Mouse (Mus musculus) heart, postnatal 14 days (tissue): ENCODE measurements around the gene Stat5b. TPM values are rescaled to one million over a fixed set of nuclear protein-coding genes. Genes with fewer than 3 reads are reported as not detected.
A peak's percentile ranks its signal among the peaks of the same experiment; 100 is the strongest.

ENCODE experiments used
- DNase-seq, 2 experiments: peaks; one replicate each; pipeline ENCODE4 v3.0.0; 2021 to 2022
- intact Hi-C: fragments of 180-260 bp; cut with DNase I; formaldehyde crosslinking; loops from one replicate; pipeline ENCODE4 v1.15.1; 2025
- total RNA-seq, 2 experiments: library from RNA; stranded (reverse); gene quantifications; 2 replicates each; pipeline ENCODE4 v1.2.3; 2021

Gene Stat5b
- total RNA-seq, 2 experiments from 2014 or later: 62.4 to 66.5 TPM

GRCm38 (mm10) chr11:100875761-100876160 is 25.2 kb upstream of the Stat5b start:
- DNase-seq: no peak

GRCm38 (mm10) chr11:100870968-100871350 is 20.4 kb upstream of the Stat5b start:
- DNase-seq: no peak
- intact Hi-C loops: no loop called here

More at GRCm38 (mm10) chr11:100875761-100876160, 25.2 kb upstream of the Stat5b start:
- intact Hi-C loops: no loop called here

- peak in 1 of 2 experiments; percentile 32 for DNase-seq
- intact Hi-C loops: no loop called here
Observed at GRCm38 (mm10) chr11:100870256-100870967, 19.9 kb upstream of the Stat5b start.

- DNase-seq: no peak
- intact Hi-C loops: no loop called here
Observed at GRCm38 (mm10) chr11:100865618-100866017, 15.1 kb upstream of the Stat5b start.

- intact Hi-C loops: no loop called here
- DNase-seq: no peak
Observed at GRCm38 (mm10) chr11:100863141-100863540, 12.6 kb upstream of the Stat5b start.

- DNase-seq: no peak
Observed at GRCm38 (mm10) chr11:100861836-100862235, 11.3 kb upstream of the Stat5b start.

GRCm38 (mm10) chr11:100861335-100861734 is 10.8 kb upstream of the Stat5b start:
- intact Hi-C loops: no loop called here
- no peak for DNase-seq

More at GRCm38 (mm10) chr11:100861836-100862235, 11.3 kb upstream of the Stat5b start:
- intact Hi-C loops: no loop called here

GRCm38 (mm10) chr11:100860198-100861048 is 9.9 kb upstream of the Stat5b start:
- intact Hi-C loops: no loop called here
- peak; percentile 85 to 87 for DNase-seq

- DNase-seq: no peak
- intact Hi-C loops: loop anchor here (5.0 kb wide), 2 partner anchors 37 to 67 kb away; no protein-coding TSS in a partner anchor
Observed at GRCm38 (mm10) chr11:100859579-100860075, 9.1 kb upstream of the Stat5b start.

GRCm38 (mm10) chr11:100858935-100859578 is 8.5 kb upstream of the Stat5b start, which contains the start of gene Stat5a:
Stat5a (plus strand) TSS chr11:100859351.
- peak; percentile 77 to 88 for DNase-seq
- intact Hi-C loops: loop anchor here (5.0 kb wide), 2 partner anchors 37 to 67 kb away; no protein-coding TSS in a partner anchor

GRCm38 (mm10) chr11:100857960-100858359 is 7.4 kb upstream of the Stat5b start:
- DNase-seq: no peak
- intact Hi-C loops: loop anchor here (5.0 kb wide), 2 partner anchors 36 to 66 kb away; no protein-coding TSS in a partner anchor

GRCm38 (mm10) chr11:100855178-100855577 is 4.7 kb upstream of the Stat5b start:
- DNase-seq: no peak
- intact Hi-C loops: loop anchor here (5.0 kb wide), 2 partner anchors 33 to 63 kb away; no protein-coding TSS in a partner anchor

- DNase-seq: no peak
- intact Hi-C loops: no loop called here
Observed at GRCm38 (mm10) chr11:100854268-100854667, 3.7 kb upstream of the Stat5b start.

GRCm38 (mm10) chr11:100853018-100853417 is 2.5 kb upstream of the Stat5b start:
- no peak for DNase-seq
- intact Hi-C loops: no loop called here

GRCm38 (mm10) chr11:100852088-100852487 is 1.6 kb upstream of the Stat5b start:
- intact Hi-C loops: no loop called here

GRCm38 (mm10) chr11:100850778-100851528 is 429 bp upstream of the Stat5b start:
- peak; percentile 69 to 79 for DNase-seq
- intact Hi-C loops: no loop called here

More at GRCm38 (mm10) chr11:100852088-100852487, 1.6 kb upstream of the Stat5b start:
- no peak for DNase-seq

- intact Hi-C loops: no loop called here
Observed at GRCm38 (mm10) chr11:100849456-100850037, 977 bp downstream of the Stat5b start.

GRCm38 (mm10) chr11:100848789-100849379 is 1.6 kb downstream of the Stat5b start:
- DNase-seq: no peak
- intact Hi-C loops: no loop called here

More at GRCm38 (mm10) chr11:100849456-100850037, 977 bp downstream of the Stat5b start:
- no peak for DNase-seq

- intact Hi-C loops: no loop called here
- no peak for DNase-seq
Observed at GRCm38 (mm10) chr11:100848080-100848479, 2.4 kb downstream of the Stat5b start.
